Mouse (Mus musculus) lung, adult 18-20 months (tissue): ENCODE data around the gene Tspoap1.

Experiments
- DNase-seq, 2 experiments: peaks; one replicate each; pipeline ENCODE4 v3.0.0; 2022; ENCODE audit warnings: mixed read lengths in 2 of 2

Gene Tspoap1

GRCm38 (mm10) chr11:87759609-87760005 is 734 bp upstream of the Tspoap1 start:
- DNase-seq, result no peak

- no peak for DNase-seq
These were observed 910 bp downstream of the Tspoap1 start for GRCm38 (mm10) chr11:87761181-87761721.

- DNase-seq, result no peak
These were observed 1.7 kb downstream of the Tspoap1 start for GRCm38 (mm10) chr11:87761806-87762701.

GRCm38 (mm10) chr11:87762702-87763385 is 2.5 kb downstream of the Tspoap1 start:
- no peak for DNase-seq

- DNase-seq, result peak; percentile 49 to 62
These were observed 3.2 kb downstream of the Tspoap1 start for GRCm38 (mm10) chr11:87763511-87763987.

GRCm38 (mm10) chr11:87763988-87764876 is 3.9 kb downstream of the Tspoap1 start:
- DNase-seq, result peak; percentile 20 to 50

- no peak for DNase-seq
These were observed 8.4 kb downstream of the Tspoap1 start for GRCm38 (mm10) chr11:87768745-87769144.

- peak; percentile 62 to 68 for DNase-seq
These were observed 10.6 kb downstream of the Tspoap1 start for GRCm38 (mm10) chr11:87770989-87771388.

- no peak for DNase-seq
These were observed 12.0 kb downstream of the Tspoap1 start for GRCm38 (mm10) chr11:87772354-87772753.

GRCm38 (mm10) chr11:87778100-87778765 is 17.9 kb downstream of the Tspoap1 start:
- DNase-seq, result peak; percentile 88 to 93

GRCm38 (mm10) chr11:87778915-87779314 is 18.6 kb downstream of the Tspoap1 start:
- DNase-seq, result no peak

GRCm38 (mm10) chr11:87779392-87779791 is 19.1 kb downstream of the Tspoap1 start:
- DNase-seq, result no peak

- no peak for DNase-seq
These were observed 19.8 kb downstream of the Tspoap1 start for GRCm38 (mm10) chr11:87780130-87780529.

GRCm38 (mm10) chr11:87790088-87790487 is 29.7 kb downstream of the Tspoap1 start:
- DNase-seq, result no peak

- DNase-seq, result no peak
These were observed 33.1 kb downstream of the Tspoap1 start, which contains the start of gene Mpo for GRCm38 (mm10) chr11:87793460-87793859. Mpo (plus strand) TSS chr11:87793581.

GRCm38 (mm10) chr11:87801711-87802275 is 41.5 kb downstream of the Tspoap1 start:
- no peak for DNase-seq

- no peak for DNase-seq
These were observed 42.3 kb downstream of the Tspoap1 start for GRCm38 (mm10) chr11:87802621-87803020.

- peak in 1 of 2 experiments; percentile 14 for DNase-seq
These were observed 45.1 kb downstream of the Tspoap1 start for GRCm38 (mm10) chr11:87805448-87805847.

- DNase-seq, result no peak
These were observed 47.1 kb downstream of the Tspoap1 start for GRCm38 (mm10) chr11:87807433-87807832.

- DNase-seq, result no peak
These were observed 47.9 kb downstream of the Tspoap1 start for GRCm38 (mm10) chr11:87808236-87808635.

- DNase-seq, result peak in 1 of 2 experiments; percentile 5
These were observed 51.1 kb downstream of the Tspoap1 start for GRCm38 (mm10) chr11:87811396-87811795.
